Mouse (Mus musculus) left cerebral cortex, adult 11 months (tissue): ENCODE measurements around the gene Gm21258.
"Not testable (repeated sequence)": the region's sequence is repeated elsewhere in the genome, so short reads cannot be mapped to it uniquely, and the experiment has no call there.

Experiments
- DNase-seq: peaks from one replicate; pipeline ENCODE4 v3.0.0; 2022; ENCODE audit warnings: low spot score

Gm21258 gene

DNA sequence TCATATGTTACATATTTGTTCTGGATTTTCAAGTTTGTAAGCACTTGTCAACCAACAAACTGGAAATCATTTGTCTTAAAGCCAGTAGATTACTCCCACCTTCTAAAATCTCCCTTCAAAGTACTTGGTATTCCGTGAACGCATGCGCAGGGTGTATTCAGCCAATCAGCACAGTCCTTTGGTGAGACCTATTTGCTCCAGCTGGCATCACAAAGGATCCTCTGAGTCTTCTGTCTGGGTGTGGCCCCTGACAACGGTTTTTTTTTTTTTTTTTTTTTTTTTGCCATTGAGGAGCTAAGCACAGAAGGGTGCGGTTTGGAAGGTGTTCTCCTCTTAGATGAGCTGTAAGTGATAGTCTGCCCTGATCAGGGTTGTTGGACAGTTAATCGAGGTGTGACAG, at the start of gene Gm21258:
TSS of gene Gm21258 (plus strand) at position 301 of the 400 bp plus-strand sequence.
- DNase-seq, result not testable (repeated sequence)
